Mouse (Mus musculus): Measurements from ENCODE around the gene Col25a1. TPM values are rescaled to one million over a fixed set of nuclear protein-coding genes. Genes with fewer than 3 reads are reported as not detected.

The Col25a1 gene
- polyA plus RNA-seq, 1 experiment from 2014 or later, result 4.6 TPM

DNA sequence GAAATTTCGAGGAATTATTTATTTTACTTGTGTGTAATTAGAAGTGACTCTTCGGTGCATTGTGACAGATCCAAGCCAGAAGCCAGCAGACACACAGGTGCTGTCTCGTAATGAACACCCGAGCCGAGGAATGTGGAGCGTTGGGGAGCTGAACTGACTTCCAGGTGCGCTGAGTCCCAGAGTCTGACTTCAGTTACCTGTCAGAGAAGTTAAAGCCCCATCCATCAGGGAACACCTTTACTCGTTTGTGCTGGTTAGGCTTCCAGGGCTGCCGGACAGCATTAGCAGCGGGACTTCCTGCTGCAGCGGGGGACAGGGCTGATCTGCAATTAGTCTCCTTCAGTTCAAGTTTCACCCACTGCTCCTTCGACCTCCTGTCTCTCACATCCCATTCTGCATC lies 172.3 kb downstream of the Col25a1 start:
- no peak for ATAC-seq (ENCODE audit: insufficient read depth, low FRiP score)
- H3K4me2 ChIP-seq (ENCODE audit: low read depth, low read length), result no peak overlapping the region
- no peaks in the 10 kb centered on the region for H3K4me1 ChIP-seq (ENCODE audit: control insufficient read depth, insufficient read depth, low read length)
- no peaks in the 10 kb centered on the region for H3K9me3 ChIP-seq (replicated peaks; ENCODE audit: control insufficient read depth, low read length)
- WGBS, result 30% methylated on average over 12 of the region's 12 CpGs
- no peaks in the 10 kb centered on the region for H3K36me3 ChIP-seq (ENCODE audit: control insufficient read depth, insufficient read depth, low read length)
- H3K27ac ChIP-seq (ENCODE audit: low read length), result no peak overlapping the region
- no peak overlapping the region for H3K4me3 ChIP-seq (replicated peaks; ENCODE audit: low read length)
- no peaks in the 10 kb centered on the region for H3K27me3 ChIP-seq (ENCODE audit: control insufficient read depth, insufficient read depth, low read length)
- H3K9ac ChIP-seq (ENCODE audit: low read length), result no peak overlapping the region

DNA sequence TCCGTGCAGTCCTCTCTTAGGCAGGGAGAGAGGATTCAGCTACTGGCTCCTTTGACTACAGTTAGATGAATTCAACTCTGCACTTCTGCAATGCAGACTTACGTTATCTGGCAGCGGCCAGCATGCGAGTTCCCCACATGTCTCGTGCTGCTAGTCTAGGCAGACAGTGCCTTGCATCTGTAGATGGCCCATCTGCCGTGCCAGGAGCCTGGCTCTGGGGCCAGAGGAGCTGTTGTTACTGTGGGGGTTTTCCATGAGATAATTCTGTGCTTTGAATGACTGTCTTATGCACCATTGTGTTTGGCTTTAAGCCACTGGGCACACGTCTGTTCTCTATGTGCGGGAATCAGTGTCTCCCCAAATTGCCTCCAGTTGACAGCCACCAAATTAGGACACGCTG lies 173.5 kb downstream of the Col25a1 start:
- no peak for ATAC-seq (ENCODE audit: insufficient read depth, low FRiP score)
- Histone ChIP-seq H3K4me3 (replicated peaks; ENCODE audit: low read length) (no peak overlapping the region), H3K4me1 (ENCODE audit: control insufficient read depth, insufficient read depth, low read length) (no peaks in the 10 kb centered on the region), H3K27ac (ENCODE audit: low read length) (no peak overlapping the region), H3K36me3 (ENCODE audit: control insufficient read depth, insufficient read depth, low read length) (no peaks in the 10 kb centered on the region), H3K9ac (ENCODE audit: low read length) (no peak overlapping the region), H3K9me3 (replicated peaks; ENCODE audit: control insufficient read depth, low read length) (no peaks in the 10 kb centered on the region), H3K27me3 (ENCODE audit: control insufficient read depth, insufficient read depth, low read length) (no peaks in the 10 kb centered on the region), H3K4me2 (ENCODE audit: low read depth, low read length) (no peak overlapping the region)
- 77% methylated on average over 9 of the region's 9 CpGs for WGBS

- Histone ChIP-seq H3K36me3 (ENCODE audit: control insufficient read depth, insufficient read depth, low read length) (no peaks in the 10 kb centered on the region), H3K4me3 (replicated peaks; ENCODE audit: low read length) (no peak overlapping the region), H3K27me3 (ENCODE audit: control insufficient read depth, insufficient read depth, low read length) (no peaks in the 10 kb centered on the region), H3K4me1 (ENCODE audit: control insufficient read depth, insufficient read depth, low read length) (no peaks in the 10 kb centered on the region), H3K4me2 (ENCODE audit: low read depth, low read length) (no peak overlapping the region), H3K9me3 (replicated peaks; ENCODE audit: control insufficient read depth, low read length) (no peaks in the 10 kb centered on the region), H3K9ac (ENCODE audit: low read length) (no peak overlapping the region), H3K27ac (ENCODE audit: low read length) (no peak overlapping the region)
- 81% methylated on average over 9 of the region's 9 CpGs for WGBS
- ATAC-seq (ENCODE audit: insufficient read depth, low FRiP score), result no peak
These were observed 174.4 kb downstream of the Col25a1 start for GRCm38 (mm10) chr3:130305686-130306085.

- Histone ChIP-seq H3K4me2 (ENCODE audit: low read depth, low read length) (no peak overlapping the region), H3K36me3 (ENCODE audit: control insufficient read depth, insufficient read depth, low read length) (no peaks in the 10 kb centered on the region), H3K9ac (ENCODE audit: low read length) (no peak overlapping the region), H3K27ac (ENCODE audit: low read length) (no peak overlapping the region), H3K9me3 (replicated peaks; ENCODE audit: control insufficient read depth, low read length) (no peaks in the 10 kb centered on the region), H3K4me3 (replicated peaks; ENCODE audit: low read length) (no peak overlapping the region), H3K4me1 (ENCODE audit: control insufficient read depth, insufficient read depth, low read length) (no peaks in the 10 kb centered on the region), H3K27me3 (ENCODE audit: control insufficient read depth, insufficient read depth, low read length) (no peaks in the 10 kb centered on the region)
- ATAC-seq (ENCODE audit: insufficient read depth, low FRiP score), result no peak
- 89% methylated on average over 4 of the region's 4 CpGs for WGBS
These were observed 178.0 kb downstream of the Col25a1 start for GRCm38 (mm10) chr3:130309277-130309676.

DNA sequence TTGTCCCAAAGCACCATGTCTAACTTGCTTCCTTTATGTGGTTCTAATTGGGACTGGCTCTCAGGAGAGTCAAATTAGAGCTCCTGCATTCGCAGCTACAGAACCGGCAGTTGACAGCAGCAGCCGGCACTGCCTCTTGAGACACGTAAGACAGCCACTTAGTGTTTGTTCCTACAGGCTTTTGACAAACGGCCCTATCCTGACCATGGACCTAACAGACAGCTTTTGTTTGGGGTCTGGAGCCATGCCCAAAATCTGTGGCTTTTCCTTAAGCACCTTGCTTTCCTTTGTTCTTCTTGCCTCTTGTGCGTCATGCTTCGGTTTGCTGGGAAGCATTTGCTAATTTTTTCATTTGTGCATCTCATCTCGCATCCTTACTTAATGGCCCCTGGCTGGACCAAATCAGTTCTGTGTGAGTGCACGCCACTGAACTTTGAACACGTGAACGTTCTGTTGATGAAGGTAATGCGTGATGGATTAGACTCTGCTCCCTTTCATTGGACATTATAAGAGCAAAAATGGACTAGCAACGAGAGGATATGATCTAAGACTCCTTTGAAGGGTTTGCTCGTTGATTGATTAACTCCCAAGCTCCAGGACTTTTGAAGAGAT lies 179.5 kb downstream of the Col25a1 start:
- 67% methylated on average over 14 of the region's 14 CpGs for WGBS
- Histone ChIP-seq H3K4me3 (replicated peaks; ENCODE audit: low read length) (no peak overlapping the region), H3K9ac (ENCODE audit: low read length) (no peak overlapping the region), H3K4me1 (ENCODE audit: control insufficient read depth, insufficient read depth, low read length) (no peaks in the 10 kb centered on the region), H3K4me2 (ENCODE audit: low read depth, low read length) (no peak overlapping the region), H3K27ac (ENCODE audit: low read length) (no peak overlapping the region), H3K36me3 (ENCODE audit: control insufficient read depth, insufficient read depth, low read length) (no peaks in the 10 kb centered on the region), H3K27me3 (ENCODE audit: control insufficient read depth, insufficient read depth, low read length) (no peaks in the 10 kb centered on the region), H3K9me3 (replicated peaks; ENCODE audit: control insufficient read depth, low read length) (no peaks in the 10 kb centered on the region)
- no peak for ATAC-seq (ENCODE audit: insufficient read depth, low FRiP score)

DNA sequence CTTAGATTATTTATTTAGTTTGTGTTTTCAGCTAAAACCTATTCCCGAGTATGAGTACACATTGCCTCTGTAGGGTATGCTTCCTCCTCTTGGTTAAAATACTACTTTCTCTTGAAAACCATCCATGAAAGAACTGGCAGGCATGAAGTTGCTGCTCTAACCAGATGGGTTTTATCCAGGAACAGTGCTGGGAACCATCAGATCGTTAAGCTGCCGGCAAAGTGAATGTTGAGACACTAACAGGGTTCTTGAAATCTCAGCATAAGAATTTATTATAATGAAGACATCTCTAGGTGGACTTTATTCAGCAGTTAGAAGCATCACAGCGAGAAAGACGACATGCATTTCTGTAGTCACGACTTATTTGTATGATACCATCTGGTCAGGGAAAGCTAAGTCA lies 181.9 kb downstream of the Col25a1 start:
- H3K9me3 ChIP-seq (replicated peaks; ENCODE audit: control insufficient read depth, low read length), result no peaks in the 10 kb centered on the region
- H3K9ac ChIP-seq (ENCODE audit: low read length), result no peak overlapping the region
- no peak for ATAC-seq (ENCODE audit: insufficient read depth, low FRiP score)
- no peaks in the 10 kb centered on the region for H3K36me3 ChIP-seq (ENCODE audit: control insufficient read depth, insufficient read depth, low read length)
- no peak overlapping the region for H3K27ac ChIP-seq (ENCODE audit: low read length)
- no peak overlapping the region for H3K4me3 ChIP-seq (replicated peaks; ENCODE audit: low read length)
- H3K4me1 ChIP-seq (ENCODE audit: control insufficient read depth, insufficient read depth, low read length), result no peaks in the 10 kb centered on the region
- no peak overlapping the region for H3K4me2 ChIP-seq (ENCODE audit: low read depth, low read length)
- H3K27me3 ChIP-seq (ENCODE audit: control insufficient read depth, insufficient read depth, low read length), result no peaks in the 10 kb centered on the region
- WGBS, result 59% methylated on average over 6 of the region's 6 CpGs

DNA sequence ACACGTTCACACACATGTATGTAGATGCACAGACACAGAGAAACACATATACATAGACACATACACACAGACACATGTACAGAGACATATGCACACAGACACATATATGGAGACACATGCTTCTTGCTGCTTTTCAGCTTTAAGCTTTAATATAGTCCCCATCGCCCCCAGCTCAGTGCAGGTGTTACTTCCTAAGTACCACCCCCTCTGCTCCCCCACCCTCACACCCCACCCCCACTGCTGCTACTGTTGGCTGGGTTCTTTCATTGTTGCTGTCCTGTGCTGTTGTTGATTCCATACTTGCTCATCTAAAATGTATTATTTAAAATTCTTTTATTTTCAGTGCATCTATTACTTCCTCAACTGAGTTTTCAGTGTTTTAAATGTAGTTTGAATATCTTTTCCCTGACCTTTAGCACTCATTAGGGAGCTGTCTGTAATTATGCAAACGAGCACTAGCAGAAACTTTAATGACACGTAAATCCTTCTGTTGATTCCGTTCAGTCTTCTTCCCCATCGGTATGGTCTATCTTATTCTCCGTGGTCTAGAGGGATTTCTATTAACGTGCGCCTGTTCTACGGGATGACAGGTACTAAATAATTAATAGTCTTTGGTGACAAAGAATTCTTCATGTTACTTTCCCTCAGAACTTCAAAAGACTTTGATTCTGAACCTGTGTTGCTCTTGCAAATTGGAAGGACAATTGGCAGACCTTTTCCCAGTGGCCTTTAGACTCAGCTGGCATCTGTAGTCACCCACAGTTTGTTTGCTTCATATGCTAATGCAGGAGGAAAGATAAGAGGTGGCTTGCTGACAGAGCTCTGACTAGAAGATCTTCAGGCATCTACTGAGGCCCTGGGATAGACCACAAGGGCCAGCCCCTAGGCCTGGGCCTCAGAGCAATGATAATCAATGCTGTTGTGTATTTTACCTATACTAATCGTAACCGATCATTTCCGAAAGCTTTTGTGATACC lies 196.0 kb downstream of the Col25a1 start:
- no peak for ATAC-seq (ENCODE audit: insufficient read depth, low FRiP score)
- Histone ChIP-seq H3K9ac (ENCODE audit: low read length) (no peak overlapping the region), H3K27me3 (ENCODE audit: control insufficient read depth, insufficient read depth, low read length) (no peaks in the 10 kb centered on the region), H3K27ac (ENCODE audit: low read length) (no peak overlapping the region), H3K4me2 (ENCODE audit: low read depth, low read length) (no peak overlapping the region), H3K4me3 (replicated peaks; ENCODE audit: low read length) (no peak overlapping the region), H3K4me1 (ENCODE audit: control insufficient read depth, insufficient read depth, low read length) (no peaks in the 10 kb centered on the region), H3K36me3 (ENCODE audit: control insufficient read depth, insufficient read depth, low read length) (no peaks in the 10 kb centered on the region), H3K9me3 (replicated peaks; ENCODE audit: control insufficient read depth, low read length) (no peaks in the 10 kb centered on the region)
- WGBS, result 72% methylated on average over 13 of the region's 13 CpGs

- Histone ChIP-seq H3K4me2 (ENCODE audit: low read depth, low read length) (no peak overlapping the region), H3K9me3 (replicated peaks; ENCODE audit: control insufficient read depth, low read length) (no peaks in the 10 kb centered on the region), H3K36me3 (ENCODE audit: control insufficient read depth, insufficient read depth, low read length) (no peaks in the 10 kb centered on the region), H3K27me3 (ENCODE audit: control insufficient read depth, insufficient read depth, low read length) (no peaks in the 10 kb centered on the region), H3K4me3 (replicated peaks; ENCODE audit: low read length) (no peak overlapping the region), H3K9ac (ENCODE audit: low read length) (no peak overlapping the region), H3K27ac (ENCODE audit: low read length) (no peak overlapping the region), H3K4me1 (ENCODE audit: control insufficient read depth, insufficient read depth, low read length) (no peaks in the 10 kb centered on the region)
- WGBS, result 67% methylated on average over 9 of the region's 9 CpGs
- no peak for ATAC-seq (ENCODE audit: insufficient read depth, low FRiP score)
These were observed 197.6 kb downstream of the Col25a1 start for GRCm38 (mm10) chr3:130328909-130329308.

DNA sequence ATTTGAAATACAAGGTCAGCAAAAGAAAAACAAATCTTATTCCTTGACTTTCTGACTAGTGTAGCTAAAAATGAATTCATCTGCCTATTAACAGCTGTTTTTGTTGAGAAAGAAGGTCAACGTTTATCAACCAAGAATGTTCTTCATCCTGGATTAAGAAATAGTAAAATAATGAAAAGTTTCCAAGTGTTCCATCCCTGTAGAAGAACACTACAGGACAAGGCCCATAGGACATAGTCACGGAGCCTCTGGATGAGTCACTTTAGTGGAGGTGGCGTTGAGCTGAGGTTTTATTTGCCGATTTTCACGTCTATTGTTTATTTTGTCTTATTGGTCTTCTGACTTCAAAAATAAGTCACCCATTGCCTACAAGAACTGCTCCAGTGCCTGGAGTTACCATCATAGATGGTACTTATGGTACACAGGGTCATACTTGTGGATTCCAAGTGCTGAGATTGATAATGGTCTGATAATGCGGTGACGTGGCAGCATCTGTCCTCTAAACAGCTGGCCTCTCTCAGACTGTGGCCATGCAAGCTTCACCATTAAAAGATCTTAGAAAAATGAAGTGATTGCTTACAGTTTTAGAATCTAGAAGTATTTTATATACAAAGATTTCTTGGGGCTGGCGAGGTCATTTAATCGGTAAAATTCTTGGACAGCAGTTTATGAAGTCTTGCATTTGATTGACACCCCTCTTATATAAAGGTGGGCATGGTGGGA lies 198.7 kb downstream of the Col25a1 start:
- H3K9me3 ChIP-seq (replicated peaks; ENCODE audit: control insufficient read depth, low read length), result no peaks in the 10 kb centered on the region
- H3K27ac ChIP-seq (ENCODE audit: low read length), result no peak overlapping the region
- H3K9ac ChIP-seq (ENCODE audit: low read length), result no peak overlapping the region
- H3K4me3 ChIP-seq (replicated peaks; ENCODE audit: low read length), result no peak overlapping the region
- no peak for ATAC-seq (ENCODE audit: insufficient read depth, low FRiP score)
- WGBS, result 70% methylated on average over 9 of the region's 9 CpGs
- no peaks in the 10 kb centered on the region for H3K27me3 ChIP-seq (ENCODE audit: control insufficient read depth, insufficient read depth, low read length)
- no peaks in the 10 kb centered on the region for H3K4me1 ChIP-seq (ENCODE audit: control insufficient read depth, insufficient read depth, low read length)
- H3K4me2 ChIP-seq (ENCODE audit: low read depth, low read length), result no peak overlapping the region
- no peaks in the 10 kb centered on the region for H3K36me3 ChIP-seq (ENCODE audit: control insufficient read depth, insufficient read depth, low read length)
